Mouse (Mus musculus): ENCODE measurements around the gene Manbal. TPM values are rescaled to one million over a fixed set of nuclear protein-coding genes. Genes with fewer than 3 reads are reported as not detected.

Gene Manbal
- polyA plus RNA-seq, 2 experiments, result 52.8 to 82.3 TPM

- Histone ChIP-seq H3K27ac (replicated peaks; ENCODE audit: low read depth, low read length) (no peak overlapping the region), H3K4me2 (replicated peaks; ENCODE audit: low read depth, low read length, severe bottlenecking) (no peak overlapping the region), H3K36me3 (ENCODE audit: control insufficient read depth, insufficient read depth, low read length) (no peaks in the 10 kb centered on the region), H3K9me3 (ENCODE audit: control insufficient read depth, low read length) (no peaks in the 10 kb centered on the region), H3K9ac (ENCODE audit: low read depth, low read length, severe bottlenecking) (no peak overlapping the region), H3K4me1 (ENCODE audit: control insufficient read depth, insufficient read depth, low read length) (no peaks in the 10 kb centered on the region), H3K27me3 (ENCODE audit: control insufficient read depth, insufficient read depth, low read length) (no peaks in the 10 kb centered on the region), H3K4me3 (replicated peaks; ENCODE audit: low read length) (no peak overlapping the region)
- DNase-seq (ENCODE audit: low spot score) (no peak), ATAC-seq (ENCODE audit: low FRiP score, low read depth) (no peak)
- TF ChIP-seq POLR2A (IDR thresholded peaks at IDR 0.05; ENCODE audit: borderline replicate concordance, extremely low read depth, insufficient read depth, insufficient read length), result no peak
- WGBS, result 64% methylated on average over 12 of the region's 12 CpGs
Measured at GRCm38 (mm10) chr2:157409793-157410533, 42.6 kb downstream of the Manbal start.

- H3K36me3 ChIP-seq (ENCODE audit: control insufficient read depth, insufficient read depth, low read length), result no peaks in the 10 kb centered on the region
- no peak overlapping the region for H3K4me2 ChIP-seq (replicated peaks; ENCODE audit: low read depth, low read length, severe bottlenecking)
- TF ChIP-seq POLR2A (IDR thresholded peaks at IDR 0.05; ENCODE audit: borderline replicate concordance, extremely low read depth, insufficient read depth, insufficient read length), result no peak
- H3K9me3 ChIP-seq (ENCODE audit: control insufficient read depth, low read length), result no peaks in the 10 kb centered on the region
- H3K9ac ChIP-seq (ENCODE audit: low read depth, low read length, severe bottlenecking), result no peak overlapping the region
- H3K27ac ChIP-seq (replicated peaks; ENCODE audit: low read depth, low read length), result no peak overlapping the region
- no peak for DNase-seq (ENCODE audit: low spot score)
- no peak overlapping the region for H3K4me3 ChIP-seq (replicated peaks; ENCODE audit: low read length)
- no peak for ATAC-seq (ENCODE audit: low FRiP score, low read depth)
- H3K4me1 ChIP-seq (ENCODE audit: control insufficient read depth, insufficient read depth, low read length), result no peaks in the 10 kb centered on the region
- H3K27me3 ChIP-seq (ENCODE audit: control insufficient read depth, insufficient read depth, low read length), result no peaks in the 10 kb centered on the region
- 80% methylated on average over 6 of the region's 6 CpGs for WGBS
Measured at GRCm38 (mm10) chr2:157411151-157411693, 43.8 kb downstream of the Manbal start.

GRCm38 (mm10) chr2:157412497-157412896, 45.1 kb downstream of the Manbal start:
- H3K4me3 ChIP-seq (replicated peaks; ENCODE audit: low read length), result no peak overlapping the region
- no peak overlapping the region for H3K4me2 ChIP-seq (replicated peaks; ENCODE audit: low read depth, low read length, severe bottlenecking)
- no peaks in the 10 kb centered on the region for H3K9me3 ChIP-seq (ENCODE audit: control insufficient read depth, low read length)
- TF ChIP-seq POLR2A (IDR thresholded peaks at IDR 0.05; ENCODE audit: borderline replicate concordance, extremely low read depth, insufficient read depth, insufficient read length), result no peak
- no peak overlapping the region for H3K27ac ChIP-seq (replicated peaks; ENCODE audit: low read depth, low read length)
- H3K4me1 ChIP-seq (ENCODE audit: control insufficient read depth, insufficient read depth, low read length), result no peaks in the 10 kb centered on the region
- H3K27me3 ChIP-seq (ENCODE audit: control insufficient read depth, insufficient read depth, low read length), result no peaks in the 10 kb centered on the region
- H3K9ac ChIP-seq (ENCODE audit: low read depth, low read length, severe bottlenecking), result no peak overlapping the region
- H3K36me3 ChIP-seq (ENCODE audit: control insufficient read depth, insufficient read depth, low read length), result no peaks in the 10 kb centered on the region
- WGBS, result 56% methylated on average over 7 of the region's 7 CpGs
- DNase-seq (ENCODE audit: low spot score) (no peak), ATAC-seq (ENCODE audit: low FRiP score, low read depth) (no peak)

GRCm38 (mm10) chr2:157417229-157417628, 49.8 kb downstream of the Manbal start:
- TF ChIP-seq POLR2A (IDR thresholded peaks at IDR 0.05; ENCODE audit: borderline replicate concordance, extremely low read depth, insufficient read depth, insufficient read length), result no peak

GRCm38 (mm10) chr2:157418206-157418605, 50.8 kb downstream of the Manbal start, which contains the start of gene Src:
TSS of gene Src (plus strand) at chr2:157418444.
- Histone ChIP-seq H3K4me3 (replicated peaks; ENCODE audit: low read length) (no peak within 1 kb of the TSS), H3K27me3 (ENCODE audit: control insufficient read depth, insufficient read depth, low read length) (no peaks in the 10 kb centered on the region), H3K9ac (ENCODE audit: low read depth, low read length, severe bottlenecking) (no peak within 1 kb of the TSS), H3K4me2 (replicated peaks; ENCODE audit: low read depth, low read length, severe bottlenecking) (no peak within 1 kb of the TSS), H3K27ac (replicated peaks; ENCODE audit: low read depth, low read length) (no peak within 1 kb of the TSS), H3K9me3 (ENCODE audit: control insufficient read depth, low read length) (no peaks in the 10 kb centered on the region), H3K4me1 (ENCODE audit: control insufficient read depth, insufficient read depth, low read length) (peaks cover 13% of the 10 kb centered on the region), H3K36me3 (ENCODE audit: control insufficient read depth, insufficient read depth, low read length) (no peaks in the 10 kb centered on the region)
- DNase-seq (ENCODE audit: low spot score) (no peak), ATAC-seq (ENCODE audit: low FRiP score, low read depth) (no peak; the same call in 1 of the 2 replicates)
- 26% methylated on average over 13 of the region's 13 CpGs for WGBS
- TF ChIP-seq POLR2A (IDR thresholded peaks at IDR 0.05; ENCODE audit: borderline replicate concordance, extremely low read depth, insufficient read depth, insufficient read length), result no peak

More at GRCm38 (mm10) chr2:157417229-157417628, 49.8 kb downstream of the Manbal start:
- H3K4me3 ChIP-seq (replicated peaks; ENCODE audit: low read length), result no peak overlapping the region
- H3K9ac ChIP-seq (ENCODE audit: low read depth, low read length, severe bottlenecking), result no peak overlapping the region
- no peak overlapping the region for H3K27ac ChIP-seq (replicated peaks; ENCODE audit: low read depth, low read length)
- H3K36me3 ChIP-seq (ENCODE audit: control insufficient read depth, insufficient read depth, low read length), result no peaks in the 10 kb centered on the region
- no peak overlapping the region for H3K4me2 ChIP-seq (replicated peaks; ENCODE audit: low read depth, low read length, severe bottlenecking)
- no peaks in the 10 kb centered on the region for H3K27me3 ChIP-seq (ENCODE audit: control insufficient read depth, insufficient read depth, low read length)
- H3K4me1 ChIP-seq (ENCODE audit: control insufficient read depth, insufficient read depth, low read length), result peaks cover 5% of the 10 kb centered on the region
- WGBS, result 61% methylated on average over 6 of the region's 6 CpGs
- no peaks in the 10 kb centered on the region for H3K9me3 ChIP-seq (ENCODE audit: control insufficient read depth, low read length)
- ATAC-seq (ENCODE audit: low FRiP score, low read depth), result no peak
- no peak for DNase-seq (ENCODE audit: low spot score)
